Mouse (Mus musculus) erythroblast, embryonic 14.5 days (primary cell): ENCODE data around the gene Mfsd4a.

Source experiments
- GATA1 ChIP-seq: IDR thresholded peaks from 2 replicates; pipeline ENCODE4 v1.6.1; 2012; ENCODE audit warnings: low read length, inconsistent platforms, mixed read lengths
- TAL1 ChIP-seq: IDR thresholded peaks from 3 replicates; pipeline ENCODE4 v1.6.1; 2012; ENCODE audit warnings: low read length, inconsistent platforms, mixed read lengths

- TF ChIP-seq GATA1 (no peak), TAL1 (no peak)
These were observed 24.1 kb downstream of the Mfsd4a start for GRCm38 (mm10) chr1:132043759-132044158.
